Mouse (Mus musculus): Measurements from ENCODE around the gene Kpna1. TPM values are rescaled to one million over a fixed set of nuclear protein-coding genes. Genes with fewer than 3 reads are reported as not detected.
"Not testable (repeated sequence)": the region's sequence is repeated elsewhere in the genome, so short reads cannot be mapped to it uniquely, and the experiment has no call there.

Kpna1 gene
- polyA plus RNA-seq, 1 experiment from 2014 or later: 82.4 TPM

DNA sequence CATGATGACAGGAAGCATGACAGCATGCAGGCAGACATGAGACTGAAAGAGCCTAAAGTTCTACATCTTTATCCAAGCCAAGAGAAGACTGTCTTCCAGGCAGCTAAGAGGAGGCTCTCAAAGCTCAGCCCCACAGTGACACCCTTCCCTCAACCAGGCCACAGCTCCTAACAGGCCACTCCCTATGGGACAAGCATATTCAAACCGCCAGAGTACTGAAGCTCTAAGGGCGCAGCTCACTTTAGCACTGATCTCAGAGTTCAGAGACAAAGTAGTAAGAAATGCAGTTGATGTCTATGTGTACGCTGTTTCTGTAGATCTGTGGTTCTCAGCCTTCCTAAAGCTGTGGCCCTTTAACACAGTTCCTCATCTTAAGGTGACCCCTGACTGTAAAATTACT is 27.3 kb upstream of the Kpna1 start:
- WGBS: 95% methylated on average over 3 of the region's 3 CpGs
- H3K4me3 ChIP-seq (ENCODE audit: low read depth, low read length): no peak overlapping the region
- no peaks in the 10 kb centered on the region for H3K27me3 ChIP-seq (ENCODE audit: control insufficient read depth, insufficient read depth, low read length)
- no peaks in the 10 kb centered on the region for H3K4me1 ChIP-seq (replicated peaks; ENCODE audit: control insufficient read depth, insufficient read depth, low read length)
- no peaks in the 10 kb centered on the region for H3K36me3 ChIP-seq (ENCODE audit: control insufficient read depth, insufficient read depth, low read length)
- H3K27ac ChIP-seq (ENCODE audit: low read depth, low read length): no peak overlapping the region
- ATAC-seq (ENCODE audit: low FRiP score) (no peak), DNase-seq (ENCODE audit: low spot score) (no peak)
- H3K4me2 ChIP-seq (replicated peaks; ENCODE audit: low read depth, low read length): no peak overlapping the region
- H3K9ac ChIP-seq (ENCODE audit: low read depth, low read length): no peak overlapping the region
- no peaks in the 10 kb centered on the region for H3K9me3 ChIP-seq (ENCODE audit: control insufficient read depth, low read length)

DNA sequence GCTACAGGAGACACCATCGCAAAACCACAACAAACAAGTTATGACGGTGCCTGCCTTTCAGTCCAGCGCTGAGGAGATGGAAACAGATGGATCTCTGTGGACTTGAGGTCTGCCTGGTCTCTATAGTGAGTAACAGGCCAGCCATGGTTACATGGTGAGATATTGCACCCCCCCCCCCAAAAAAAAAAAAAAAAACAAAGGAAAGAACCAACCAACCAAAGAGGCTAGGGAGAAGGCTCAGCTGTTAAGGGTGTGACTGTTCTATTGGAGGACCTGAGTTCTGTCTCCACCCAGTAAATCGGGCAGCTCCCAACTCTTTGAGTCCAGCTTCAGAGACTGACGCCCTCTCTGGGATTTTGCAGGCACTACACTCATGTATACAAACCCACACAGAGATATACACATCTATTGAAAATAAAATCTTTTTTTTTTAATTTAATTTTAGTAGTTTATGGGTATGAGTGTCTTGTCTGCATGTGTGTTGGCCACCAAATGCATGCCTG is 25.9 kb upstream of the Kpna1 start:
- WGBS: 91% methylated on average over 5 of the region's 5 CpGs
- no peak overlapping the region for H3K9ac ChIP-seq (ENCODE audit: low read depth, low read length)
- no peak overlapping the region for H3K27ac ChIP-seq (ENCODE audit: low read depth, low read length)
- H3K4me2 ChIP-seq (replicated peaks; ENCODE audit: low read depth, low read length): no peak overlapping the region
- H3K4me3 ChIP-seq (ENCODE audit: low read depth, low read length): no peak overlapping the region
- no peaks in the 10 kb centered on the region for H3K4me1 ChIP-seq (replicated peaks; ENCODE audit: control insufficient read depth, insufficient read depth, low read length)
- no peak for DNase-seq (ENCODE audit: low spot score)
- H3K27me3 ChIP-seq (ENCODE audit: control insufficient read depth, insufficient read depth, low read length): no peaks in the 10 kb centered on the region
- no peaks in the 10 kb centered on the region for H3K9me3 ChIP-seq (ENCODE audit: control insufficient read depth, low read length)
- no peaks in the 10 kb centered on the region for H3K36me3 ChIP-seq (ENCODE audit: control insufficient read depth, insufficient read depth, low read length)
- ATAC-seq (ENCODE audit: low FRiP score): no peak

DNA sequence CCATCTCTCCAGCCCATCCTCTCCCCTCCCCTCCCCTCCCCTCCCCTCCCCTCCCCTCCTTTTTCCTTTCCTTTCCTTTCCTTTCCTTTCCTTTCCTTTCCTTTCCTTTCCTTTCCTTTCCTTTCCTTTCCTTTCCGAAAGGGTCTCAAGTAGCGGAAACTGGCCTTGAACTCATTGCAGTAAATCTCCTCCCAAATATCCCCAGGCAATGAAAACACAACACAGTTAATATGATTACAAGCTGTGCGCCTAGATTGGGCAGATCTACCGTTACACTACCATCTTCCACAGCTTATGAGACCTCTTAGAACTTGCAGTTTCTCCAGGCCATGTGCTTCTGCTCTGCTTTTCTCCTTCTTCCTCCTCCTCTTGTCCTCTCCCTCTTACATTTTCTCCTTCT is 12.6 kb upstream of the Kpna1 start:
- H3K27me3 ChIP-seq (ENCODE audit: control insufficient read depth, insufficient read depth, low read length); ATAC-seq (ENCODE audit: low FRiP score); H3K4me1 ChIP-seq (replicated peaks; ENCODE audit: control insufficient read depth, insufficient read depth, low read length); H3K9ac ChIP-seq (ENCODE audit: low read depth, low read length); H3K9me3 ChIP-seq (ENCODE audit: control insufficient read depth, low read length); H3K36me3 ChIP-seq (ENCODE audit: control insufficient read depth, insufficient read depth, low read length); H3K27ac ChIP-seq (ENCODE audit: low read depth, low read length); H3K4me3 ChIP-seq (ENCODE audit: low read depth, low read length); H3K4me2 ChIP-seq (replicated peaks; ENCODE audit: low read depth, low read length); DNase-seq (ENCODE audit: low spot score): not testable (repeated sequence)
- WGBS: 75% methylated on average over 2 of the region's 4 CpGs

DNA sequence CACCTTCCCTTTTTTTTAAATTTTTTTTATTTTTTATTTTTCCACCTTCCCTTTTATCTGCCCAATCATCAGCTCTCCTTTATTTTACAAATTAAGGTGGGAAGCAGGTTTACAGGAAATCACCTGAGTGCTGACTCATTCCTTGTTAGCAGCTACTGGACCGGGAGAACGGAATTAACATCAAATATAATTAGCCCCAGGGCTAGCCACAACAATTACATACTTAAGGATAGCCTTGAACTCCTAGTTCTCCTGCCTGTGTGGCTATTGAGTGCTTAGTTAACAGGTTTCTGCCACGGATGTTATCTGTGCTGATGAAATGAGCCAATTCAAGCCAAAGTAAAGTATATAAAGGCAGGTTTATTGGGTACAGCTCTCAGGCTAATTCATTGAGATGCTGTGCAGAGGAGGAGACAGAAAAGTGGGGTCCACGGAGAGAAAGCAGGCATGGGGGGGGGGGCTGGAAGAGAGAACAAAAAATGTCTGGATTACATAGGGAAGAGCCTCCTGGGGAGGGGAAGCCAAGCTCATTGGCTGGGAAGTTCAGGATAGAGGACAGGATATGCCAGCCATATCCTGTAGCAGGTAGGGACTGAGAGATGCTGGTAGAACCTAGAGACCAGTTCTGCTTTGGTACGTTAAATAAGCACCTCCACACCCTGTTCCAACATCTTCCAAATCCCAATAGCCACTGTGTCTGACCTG is 12.0 kb upstream of the Kpna1 start:
- Histone ChIP-seq H3K4me2 (replicated peaks; ENCODE audit: low read depth, low read length) (no peak overlapping the region), H3K4me3 (ENCODE audit: low read depth, low read length) (no peak overlapping the region), H3K4me1 (replicated peaks; ENCODE audit: control insufficient read depth, insufficient read depth, low read length) (no peaks in the 10 kb centered on the region), H3K9ac (ENCODE audit: low read depth, low read length) (no peak overlapping the region), H3K27me3 (ENCODE audit: control insufficient read depth, insufficient read depth, low read length) (no peaks in the 10 kb centered on the region), H3K36me3 (ENCODE audit: control insufficient read depth, insufficient read depth, low read length) (no peaks in the 10 kb centered on the region), H3K27ac (ENCODE audit: low read depth, low read length) (no peak overlapping the region), H3K9me3 (ENCODE audit: control insufficient read depth, low read length) (no peaks in the 10 kb centered on the region)
- no peak for DNase-seq (ENCODE audit: low spot score)
- 68% methylated on average over 5 of the region's 5 CpGs for WGBS
- ATAC-seq (ENCODE audit: low FRiP score): no peak

DNA sequence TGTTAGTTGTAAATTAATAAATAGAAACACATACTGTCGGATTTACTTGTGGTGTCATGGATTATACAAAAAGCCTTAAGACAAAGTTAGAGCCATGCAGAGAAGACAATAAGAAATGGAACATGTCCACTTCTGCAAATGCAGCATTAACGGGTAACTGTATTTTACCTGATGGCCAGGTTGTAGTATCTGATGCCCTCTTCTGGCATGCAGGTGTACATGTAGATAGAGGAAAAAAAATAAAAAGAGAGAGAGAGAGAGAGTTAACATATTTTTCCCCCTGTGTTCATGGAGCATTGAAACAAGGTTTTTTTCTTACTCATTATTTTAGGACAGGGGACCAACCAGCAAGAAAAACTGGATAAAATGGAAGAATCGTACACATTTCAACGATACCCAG is 11.2 kb upstream of the Kpna1 start:
- Histone ChIP-seq H3K36me3 (ENCODE audit: control insufficient read depth, insufficient read depth, low read length) (no peaks in the 10 kb centered on the region), H3K9me3 (ENCODE audit: control insufficient read depth, low read length) (no peaks in the 10 kb centered on the region), H3K4me3 (ENCODE audit: low read depth, low read length) (no peak overlapping the region), H3K27ac (ENCODE audit: low read depth, low read length) (no peak overlapping the region), H3K9ac (ENCODE audit: low read depth, low read length) (no peak overlapping the region), H3K4me2 (replicated peaks; ENCODE audit: low read depth, low read length) (no peak overlapping the region), H3K27me3 (ENCODE audit: control insufficient read depth, insufficient read depth, low read length) (no peaks in the 10 kb centered on the region), H3K4me1 (replicated peaks; ENCODE audit: control insufficient read depth, insufficient read depth, low read length) (no peaks in the 10 kb centered on the region)
- no peak for ATAC-seq (ENCODE audit: low FRiP score)
- WGBS: 95% methylated on average over 4 of the region's 4 CpGs
- DNase-seq (ENCODE audit: low spot score): no peak

DNA sequence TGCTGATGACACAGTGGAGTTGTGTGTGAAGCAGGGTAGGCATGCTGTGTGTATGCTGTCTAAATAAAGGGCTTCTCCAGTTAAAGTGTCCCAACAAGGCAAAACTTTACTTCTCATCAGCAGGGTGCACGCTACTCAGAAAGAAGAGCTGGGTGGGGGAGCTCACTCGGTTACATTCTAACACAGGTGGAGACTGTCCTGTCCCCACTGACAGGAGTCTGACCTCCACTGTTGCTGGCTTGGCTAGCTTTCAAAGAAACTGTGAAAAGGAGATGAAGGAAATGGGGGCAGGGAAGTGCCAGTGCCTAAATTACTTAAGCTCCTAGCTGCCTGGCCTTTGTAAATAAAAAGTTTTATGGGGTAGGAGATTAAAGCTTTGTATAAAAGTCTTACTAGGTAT is 10.4 kb upstream of the Kpna1 start:
- Histone ChIP-seq H3K4me2 (replicated peaks; ENCODE audit: low read depth, low read length) (no peak overlapping the region), H3K9me3 (ENCODE audit: control insufficient read depth, low read length) (no peaks in the 10 kb centered on the region), H3K4me1 (replicated peaks; ENCODE audit: control insufficient read depth, insufficient read depth, low read length) (no peaks in the 10 kb centered on the region), H3K4me3 (ENCODE audit: low read depth, low read length) (no peak overlapping the region), H3K27ac (ENCODE audit: low read depth, low read length) (no peak overlapping the region), H3K9ac (ENCODE audit: low read depth, low read length) (no peak overlapping the region), H3K36me3 (ENCODE audit: control insufficient read depth, insufficient read depth, low read length) (no peaks in the 10 kb centered on the region), H3K27me3 (ENCODE audit: control insufficient read depth, insufficient read depth, low read length) (no peaks in the 10 kb centered on the region)
- 76% methylated on average over 2 of the region's 2 CpGs for WGBS
- no peak for DNase-seq (ENCODE audit: low spot score)
- no peak for ATAC-seq (ENCODE audit: low FRiP score)

DNA sequence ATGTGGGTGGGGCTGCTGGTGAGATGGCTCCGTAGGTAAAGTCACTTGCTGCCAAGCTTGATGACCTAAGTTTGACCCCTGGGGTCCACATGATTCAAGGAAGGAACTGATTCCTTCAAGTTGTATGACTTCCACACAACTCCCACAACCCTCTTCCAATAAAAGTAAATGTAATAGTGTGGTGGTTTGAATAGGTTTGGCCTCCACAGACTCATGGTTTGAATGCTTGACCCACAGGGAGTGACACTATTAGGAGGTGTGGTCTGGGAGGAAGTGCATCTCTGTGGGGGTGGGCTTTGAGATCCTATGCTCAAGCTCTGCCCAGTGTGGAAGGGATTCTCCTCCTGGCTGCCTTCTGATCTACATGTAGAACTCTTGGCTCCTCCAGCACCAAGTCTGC is 4.5 kb upstream of the Kpna1 start:
- Histone ChIP-seq H3K9ac (ENCODE audit: low read depth, low read length) (no peak overlapping the region), H3K27ac (ENCODE audit: low read depth, low read length) (no peak overlapping the region), H3K27me3 (ENCODE audit: control insufficient read depth, insufficient read depth, low read length) (no peaks in the 10 kb centered on the region), H3K4me3 (ENCODE audit: low read depth, low read length) (no peak overlapping the region), H3K36me3 (ENCODE audit: control insufficient read depth, insufficient read depth, low read length) (no peaks in the 10 kb centered on the region), H3K4me2 (replicated peaks; ENCODE audit: low read depth, low read length) (no peak overlapping the region), H3K9me3 (ENCODE audit: control insufficient read depth, low read length) (no peaks in the 10 kb centered on the region), H3K4me1 (replicated peaks; ENCODE audit: control insufficient read depth, insufficient read depth, low read length) (no peaks in the 10 kb centered on the region)
- DNase-seq (ENCODE audit: low spot score) (no peak), ATAC-seq (ENCODE audit: low FRiP score) (no peak)
- WGBS: 55% methylated on average over 1 of the region's 1 CpGs

DNA sequence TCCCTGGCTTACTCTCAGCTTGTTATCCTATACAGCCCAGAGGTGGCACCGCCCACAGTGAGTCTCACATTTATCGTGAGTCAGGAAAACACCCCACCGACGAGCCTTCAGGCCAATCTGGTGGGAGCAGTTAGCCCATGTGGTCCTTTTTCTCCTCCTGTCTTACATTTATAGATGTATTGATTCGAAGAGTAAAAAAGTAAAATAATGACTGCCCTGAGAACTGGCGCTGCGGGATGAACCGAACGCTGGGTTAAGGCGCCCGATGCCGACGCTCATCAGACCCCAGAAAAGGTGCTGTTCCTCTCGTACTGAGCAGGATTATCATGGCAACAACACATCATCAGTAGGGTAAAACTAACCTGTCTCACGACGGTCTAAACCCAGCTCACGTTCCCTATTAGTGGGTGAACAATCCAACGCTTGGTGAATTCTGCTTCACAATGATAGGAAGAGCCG is 2.8 kb downstream of the Kpna1 start:
- Histone ChIP-seq H3K4me3 (ENCODE audit: low read depth, low read length) (no peak overlapping the region), H3K4me2 (replicated peaks; ENCODE audit: low read depth, low read length) (no peak overlapping the region), H3K9me3 (ENCODE audit: control insufficient read depth, low read length) (no peaks in the 10 kb centered on the region), H3K27me3 (ENCODE audit: control insufficient read depth, insufficient read depth, low read length) (peaks cover 4% of the 10 kb centered on the region; the same call in 1 of the 2 replicates), H3K36me3 (ENCODE audit: control insufficient read depth, insufficient read depth, low read length) (no peaks in the 10 kb centered on the region), H3K9ac (ENCODE audit: low read depth, low read length) (no peak overlapping the region), H3K27ac (ENCODE audit: low read depth, low read length) (no peak overlapping the region), H3K4me1 (replicated peaks; ENCODE audit: control insufficient read depth, insufficient read depth, low read length) (no peaks in the 10 kb centered on the region)
- peak; percentile 66 for ATAC-seq (ENCODE audit: low FRiP score)
- 49% methylated on average over 19 of the region's 19 CpGs for WGBS
- peak; percentile 100 for DNase-seq (ENCODE audit: low spot score)

DNA sequence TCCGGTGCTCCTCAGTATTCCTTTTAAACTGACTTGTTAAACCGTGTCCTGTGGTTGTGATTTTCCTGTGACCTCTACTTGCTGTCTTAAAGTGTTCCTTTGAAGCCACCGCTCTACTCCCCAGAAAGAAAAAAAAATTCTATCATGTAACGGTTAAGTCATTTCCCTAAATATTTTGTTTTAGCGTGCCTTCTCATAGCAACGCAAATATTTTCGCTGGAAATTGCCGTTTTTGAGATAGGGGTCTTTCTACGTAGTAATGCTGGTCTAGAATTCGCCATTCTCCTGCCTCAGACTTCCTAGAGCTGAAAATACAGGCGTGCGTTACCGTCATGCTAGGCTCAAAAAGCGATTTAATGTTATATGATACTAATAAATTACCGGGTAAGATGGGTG is 4.0 kb downstream of the Kpna1 start:
- Histone ChIP-seq H3K4me2 (replicated peaks; ENCODE audit: low read depth, low read length) (peak overlapping the region; percentile 60), H3K27me3 (ENCODE audit: control insufficient read depth, insufficient read depth, low read length) (peaks cover 4% of the 10 kb centered on the region; the same call in 1 of the 2 replicates), H3K9me3 (ENCODE audit: control insufficient read depth, low read length) (no peaks in the 10 kb centered on the region), H3K36me3 (ENCODE audit: control insufficient read depth, insufficient read depth, low read length) (no peaks in the 10 kb centered on the region), H3K27ac (ENCODE audit: low read depth, low read length) (no peak overlapping the region), H3K4me3 (ENCODE audit: low read depth, low read length) (peak overlapping the region; percentile 92), H3K4me1 (replicated peaks; ENCODE audit: control insufficient read depth, insufficient read depth, low read length) (no peaks in the 10 kb centered on the region), H3K9ac (ENCODE audit: low read depth, low read length) (peak overlapping the region; percentile 89; the same call in 1 of the 2 replicates)
- ATAC-seq (ENCODE audit: low FRiP score) (no peak; the same call in 1 of the 2 replicates), DNase-seq (ENCODE audit: low spot score) (no peak)
- 7% methylated on average over 15 of the region's 15 CpGs for WGBS

Data from hindbrain, embryonic 11.5 days (tissue).